Mouse (Mus musculus): ENCODE results near the gene Myl6b.
"Not testable (repeated sequence)": the region's sequence is repeated elsewhere in the genome, so short reads cannot be mapped to it uniquely, and the experiment has no call there.

Gene Myl6b

GRCm38 (mm10) chr10:128493695-128494666, 4.5 kb downstream of the Myl6b start, which contains the start of gene Myl6:
Gene Myl6 (minus strand): TSS chr10:128494145.
- peak; percentile 91 for DNase-seq (ENCODE audit: low spot score)

GRCm38 (mm10) chr10:128493319-128493694, 5.2 kb downstream of the Myl6b start:
- no peak for DNase-seq (ENCODE audit: low spot score)

GRCm38 (mm10) chr10:128492633-128493311, 5.7 kb downstream of the Myl6b start:
- DNase-seq (ENCODE audit: low spot score), result no peak

- DNase-seq (ENCODE audit: low spot score), result not testable (repeated sequence)
These were observed 6.4 kb downstream of the Myl6b start for GRCm38 (mm10) chr10:128492051-128492450.

- no peak for DNase-seq (ENCODE audit: low spot score)
These were observed 7.0 kb downstream of the Myl6b start for GRCm38 (mm10) chr10:128491495-128491894.

- DNase-seq (ENCODE audit: low spot score), result no peak
These were observed 7.6 kb downstream of the Myl6b start for GRCm38 (mm10) chr10:128490912-128491311.

GRCm38 (mm10) chr10:128490232-128490631, 8.3 kb downstream of the Myl6b start:
- DNase-seq (ENCODE audit: low spot score), result no peak

GRCm38 (mm10) chr10:128489785-128490184, 8.7 kb downstream of the Myl6b start:
- no peak for DNase-seq (ENCODE audit: low spot score)

- DNase-seq (ENCODE audit: low spot score), result no peak
These were observed 9.1 kb downstream of the Myl6b start for GRCm38 (mm10) chr10:128489380-128489779.

GRCm38 (mm10) chr10:128488776-128489175, 9.7 kb downstream of the Myl6b start:
- DNase-seq (ENCODE audit: low spot score), result no peak

- DNase-seq (ENCODE audit: low spot score), result no peak
These were observed 10.4 kb downstream of the Myl6b start for GRCm38 (mm10) chr10:128487861-128488712.

- no peak for DNase-seq (ENCODE audit: low spot score)
These were observed 12.1 kb downstream of the Myl6b start for GRCm38 (mm10) chr10:128486370-128486769.

GRCm38 (mm10) chr10:128474366-128474765, 24.1 kb downstream of the Myl6b start:
- DNase-seq (ENCODE audit: low spot score), result no peak

- DNase-seq (ENCODE audit: low spot score), result no peak
These were observed 38.2 kb downstream of the Myl6b start for GRCm38 (mm10) chr10:128460270-128460630.

GRCm38 (mm10) chr10:128459409-128460269, 38.8 kb downstream of the Myl6b start:
- DNase-seq (ENCODE audit: low spot score), result peak; percentile 19

- peak; percentile 69 for DNase-seq (ENCODE audit: low spot score)
These were observed 39.6 kb downstream of the Myl6b start, which contains the start of gene Smarcc2 for GRCm38 (mm10) chr10:128458719-128459408. Gene Smarcc2 (plus strand): TSS chr10:128459248.

GRCm38 (mm10) chr10:128458348-128458718, 40.2 kb downstream of the Myl6b start:
- peak; percentile 99 for DNase-seq (ENCODE audit: low spot score)

GRCm38 (mm10) chr10:128457676-128458075, 40.8 kb downstream of the Myl6b start:
- no peak for DNase-seq (ENCODE audit: low spot score)

GRCm38 (mm10) chr10:128455280-128455679, 43.2 kb downstream of the Myl6b start:
- peak; percentile 21 for DNase-seq (ENCODE audit: low spot score)

GRCm38 (mm10) chr10:128454471-128454870, 44.0 kb downstream of the Myl6b start:
- DNase-seq (ENCODE audit: low spot score), result no peak

All from ovary, postnatal 10 days (tissue).